Mouse (Mus musculus) kidney, adult 2 months (tissue): ENCODE data around the gene Tmem104. TPM values are rescaled to one million over a fixed set of nuclear protein-coding genes. Genes with fewer than 3 reads are reported as not detected.

Experiments
- DNase-seq: peaks from one replicate; pipeline ENCODE4 v3.0.0; 2021
- H3K27ac ChIP-seq: fragments of 200-500 bp; 2 replicates; pipeline ENCODE4 v1.5.1; 2012; ENCODE audit warnings: low read depth, low read length, control low read depth, inconsistent platforms; ENCODE audit not compliant: insufficient read depth
- H3K27me3 ChIP-seq: fragments of 200-500 bp; replicated peaks from 2 replicates; pipeline ENCODE4 v1.6.1; 2012; ENCODE audit warnings: mild to moderate bottlenecking, moderate library complexity, low read length, inconsistent platforms; ENCODE audit not compliant: control insufficient read depth, insufficient read depth
- H3K36me3 ChIP-seq: fragments of 200-500 bp; 2 replicates; pipeline ENCODE4 v1.6.1; 2012; ENCODE audit warnings: mild to moderate bottlenecking, moderate library complexity, low read length, inconsistent platforms; ENCODE audit not compliant: control insufficient read depth, insufficient read depth
- H3K4me1 ChIP-seq: fragments of 200-500 bp; 2 replicates; pipeline ENCODE4 v1.6.1; 2011; ENCODE audit warnings: low read length; ENCODE audit not compliant: control insufficient read depth, insufficient read depth
- H3K4me3 ChIP-seq: fragments of 200-500 bp; 2 replicates; pipeline ENCODE4 v1.5.1; 2011; ENCODE audit warnings: mild to moderate bottlenecking, low read depth, low read length, control low read depth; ENCODE audit not compliant: insufficient read depth
- CTCF ChIP-seq: fragments of 200-500 bp; conservative IDR thresholded peaks from 2 replicates; pipeline ENCODE4 v1.5.1; 2011; ENCODE audit warnings: low read depth, mild to moderate bottlenecking, control low read depth, low read length, moderate library complexity, mixed read lengths; ENCODE audit not compliant: insufficient read depth, insufficient read length
- POLR2A ChIP-seq: fragments of 200-500 bp; IDR thresholded peaks from one replicate; pipeline ENCODE4 v1.6.1; 2011; ENCODE audit warnings: low read depth, low read length, control low read depth
- WGBS: fragments of 180-500 bp; shearing (Covaris S2); methylation state at CpG from one replicate; pipeline ENCODE4 v1.1.7; 2018; 5-methylcytosine and 5-hydroxymethylcytosine counted together
- polyA plus RNA-seq: library from polyadenylated mRNA; depleted of rRNA; stranded (reverse); fragments of >200 nt; gene quantifications from 2 replicates; pipeline ENCODE4 v1.2.3, GENCODE M21; 2012

The Tmem104 gene
- polyA plus RNA-seq, 1 experiment = 14.8 TPM

GRCm38 (mm10) chr11:115202756-115203155 lies 15.5 kb downstream of the Tmem104 start:
- DNase-seq = no peak
- Histone ChIP-seq H3K4me3 (no peak overlapping the region), H3K27me3 (no peaks in the 10 kb centered on the region), H3K27ac (no peak overlapping the region), H3K36me3 (no peaks in the 10 kb centered on the region; the same call in 1 of the 2 replicates), H3K4me1 (no peaks in the 10 kb centered on the region)
- WGBS = 93% methylated on average over 9 of the region's 9 CpGs
- TF ChIP-seq CTCF = no peak
- TF ChIP-seq POLR2A = no peak

- no peak for TF ChIP-seq CTCF
- no peak for TF ChIP-seq POLR2A
Observed at GRCm38 (mm10) chr11:115208126-115208525, 20.8 kb downstream of the Tmem104 start.

GRCm38 (mm10) chr11:115208776-115209732 lies 21.8 kb downstream of the Tmem104 start:
- 76% methylated on average over 25 of the region's 25 CpGs for WGBS
- no peaks in the 10 kb centered on the region for H3K27me3 ChIP-seq
- no peak for DNase-seq
- TF ChIP-seq POLR2A = no peak
- no peak for TF ChIP-seq CTCF
- H3K27ac ChIP-seq = no peak overlapping the region
- H3K36me3 ChIP-seq = no peaks in the 10 kb centered on the region; the same call in 1 of the 2 replicates
- H3K4me3 ChIP-seq = no peak overlapping the region
- no peaks in the 10 kb centered on the region for H3K4me1 ChIP-seq

More at GRCm38 (mm10) chr11:115208126-115208525, 20.8 kb downstream of the Tmem104 start:
- WGBS = 90% methylated on average over 12 of the region's 12 CpGs
- H3K27me3 ChIP-seq = no peaks in the 10 kb centered on the region
- no peak overlapping the region for H3K4me3 ChIP-seq
- H3K36me3 ChIP-seq = no peaks in the 10 kb centered on the region; the same call in 1 of the 2 replicates
- DNase-seq = no peak
- H3K27ac ChIP-seq = no peak overlapping the region
- H3K4me1 ChIP-seq = no peaks in the 10 kb centered on the region

GRCm38 (mm10) chr11:115209958-115210357 lies 22.7 kb downstream of the Tmem104 start:
- TF ChIP-seq POLR2A (no peak), CTCF (no peak)
- no peaks in the 10 kb centered on the region for H3K4me1 ChIP-seq
- no peaks in the 10 kb centered on the region for H3K27me3 ChIP-seq
- H3K27ac ChIP-seq = no peak overlapping the region
- H3K36me3 ChIP-seq = no peaks in the 10 kb centered on the region; the same call in 1 of the 2 replicates
- WGBS = 84% methylated on average over 7 of the region's 7 CpGs
- no peak for DNase-seq
- H3K4me3 ChIP-seq = no peak overlapping the region

- WGBS = 61% methylated on average over 13 of the region's 13 CpGs
- TF ChIP-seq POLR2A (no peak), CTCF (no peak)
- Histone ChIP-seq H3K36me3 (no peaks in the 10 kb centered on the region), H3K27me3 (no peaks in the 10 kb centered on the region), H3K27ac (no peak overlapping the region), H3K4me1 (no peaks in the 10 kb centered on the region), H3K4me3 (no peak overlapping the region)
- DNase-seq = no peak
Observed at GRCm38 (mm10) chr11:115212116-115212515, 24.8 kb downstream of the Tmem104 start.

GRCm38 (mm10) chr11:115215123-115215522 lies 27.8 kb downstream of the Tmem104 start:
- no peak overlapping the region for H3K4me3 ChIP-seq
- no peak for TF ChIP-seq CTCF
- TF ChIP-seq POLR2A = no peak
- peak overlapping the region; percentile 25 for H3K27ac ChIP-seq
- H3K4me1 ChIP-seq = peaks cover 4% of the 10 kb centered on the region; the same call in 1 of the 2 replicates
- H3K27me3 ChIP-seq = no peaks in the 10 kb centered on the region
- WGBS = 52% methylated on average over 5 of the region's 5 CpGs
- peak; percentile 14 for DNase-seq
- no peaks in the 10 kb centered on the region for H3K36me3 ChIP-seq
